8 mouse cellular contexts compared by ENCODE assay signal in genomic region chr14:117681321-117681921, GRCm38 (mm10).
DNase-seq lines count a peak whose midpoint lies in the region; ATAC-seq and TF ChIP-seq lines count a peak whose summit lies in the region.

No protein-coding gene starts in this region.

- H3K27me3 ChIP-seq in heart, embryonic 13.5 days (replicated peaks), result no peaks in the 10 kb centered on the region
- H3K27me3 ChIP-seq in midbrain, postnatal 0 days (ENCODE audit: insufficient read depth, low read length), result no peaks in the 10 kb centered on the region

- peak; percentile 14 to 28 for DNase-seq in kidney, postnatal 4 days
- no peak for DNase-seq in kidney, adult 11 months
- DNase-seq in brain, embryonic 18.5 days (ENCODE audit: low read depth, low spot score), result peak; percentile 40
- peak; percentile 75 for DNase-seq in midbrain, postnatal 0 days (ENCODE audit: low spot score)
- no peak for DNase-seq in urinary bladder, postnatal 14 days (ENCODE audit: low spot score)
- DNase-seq in layer of hippocampus, adult 8-10 months (ENCODE audit: low spot score in 2 of 2), result no peak

- no peaks in the 10 kb centered on the region for H3K36me3 ChIP-seq in heart, embryonic 13.5 days
- no peaks in the 10 kb centered on the region for H3K36me3 ChIP-seq in midbrain, postnatal 0 days (ENCODE audit: insufficient read depth, low read length)

- no peak overlapping the region for H3K4me2 ChIP-seq in heart, embryonic 13.5 days
- H3K4me2 ChIP-seq in midbrain, postnatal 0 days (ENCODE audit: low read depth, low read length, poor library complexity, severe bottlenecking), result no peak overlapping the region

- no peak for ATAC-seq in heart, embryonic 13.5 days (ENCODE audit: extremely low read depth, insufficient number of reproducible peaks, low FRiP score, low TSS enrichment)
- no peak for ATAC-seq in midbrain, postnatal 0 days (ENCODE audit: low FRiP score)
- no peak for ATAC-seq in megakaryocyte-erythroid progenitor cell, adult 5-6 weeks (replicated peaks; ENCODE audit: low FRiP score, low TSS enrichment, poor library complexity, severe bottlenecking)

- no peaks in the 10 kb centered on the region for H3K9me3 ChIP-seq in heart, embryonic 13.5 days
- H3K9me3 ChIP-seq in midbrain, postnatal 0 days (ENCODE audit: low read length), result no peaks in the 10 kb centered on the region

- TF ChIP-seq CTCF in midbrain, postnatal 0 days (IDR thresholded peaks at IDR 0.05), result no peak

- no peak overlapping the region for H3K9ac ChIP-seq in heart, embryonic 13.5 days
- H3K9ac ChIP-seq in midbrain, postnatal 0 days (replicated peaks; ENCODE audit: low read length, poor library complexity, severe bottlenecking), result no peak overlapping the region

- no peak overlapping the region for H3K4me3 ChIP-seq in heart, embryonic 13.5 days
- no peak overlapping the region for H3K4me3 ChIP-seq in midbrain, postnatal 0 days (ENCODE audit: low read depth, low read length)

- H3K4me1 ChIP-seq in heart, embryonic 13.5 days, result peaks cover 19% of the 10 kb centered on the region
- no peaks in the 10 kb centered on the region for H3K4me1 ChIP-seq in midbrain, postnatal 0 days (ENCODE audit: insufficient read depth, low read length)

- 22% methylated on average over 5 of the region's 5 CpGs for WGBS in heart, embryonic 13.5 days
- 58% methylated on average over 5 of the region's 5 CpGs for WGBS in midbrain, postnatal 0 days

- H3K27ac ChIP-seq in heart, embryonic 13.5 days (replicated peaks), result peak overlapping the region; percentile 53
- no peak overlapping the region for H3K27ac ChIP-seq in midbrain, postnatal 0 days (ENCODE audit: low read depth, low read length)

Comparison
In these comparisons a context has a peak if more than half of its experiments do, and no peak if none do; other contexts are left out.
1. DNase-seq: peak in kidney, postnatal 4 days (2 of 2), brain, embryonic 18.5 days (single experiment) and midbrain, postnatal 0 days (single experiment); none in kidney, adult 11 months (single experiment), urinary bladder, postnatal 14 days (single experiment) and layer of hippocampus, adult 8-10 months (0 of 2).